Mouse (Mus musculus) gastrocnemius, postnatal 25 days (tissue): ENCODE data around the gene Hoxa7. TPM values are rescaled to one million over a fixed set of nuclear protein-coding genes. Genes with fewer than 3 reads are reported as not detected.
A peak's percentile ranks its signal among the peaks of the same experiment; 100 is the strongest.

ENCODE experiments used
- DNase-seq: peaks from one replicate; pipeline ENCODE4 v3.0.0; 2022
- total RNA-seq, 2 experiments: library from RNA; stranded (reverse); gene quantifications; 1 replicate in 1 of 2; 2 replicates in 1 of 2; pipeline ENCODE4 v1.2.3; 2021

Gene Hoxa7
- total RNA-seq, 2 experiments from 2014 or later, result 4.7 to 5.5 TPM

DNA sequence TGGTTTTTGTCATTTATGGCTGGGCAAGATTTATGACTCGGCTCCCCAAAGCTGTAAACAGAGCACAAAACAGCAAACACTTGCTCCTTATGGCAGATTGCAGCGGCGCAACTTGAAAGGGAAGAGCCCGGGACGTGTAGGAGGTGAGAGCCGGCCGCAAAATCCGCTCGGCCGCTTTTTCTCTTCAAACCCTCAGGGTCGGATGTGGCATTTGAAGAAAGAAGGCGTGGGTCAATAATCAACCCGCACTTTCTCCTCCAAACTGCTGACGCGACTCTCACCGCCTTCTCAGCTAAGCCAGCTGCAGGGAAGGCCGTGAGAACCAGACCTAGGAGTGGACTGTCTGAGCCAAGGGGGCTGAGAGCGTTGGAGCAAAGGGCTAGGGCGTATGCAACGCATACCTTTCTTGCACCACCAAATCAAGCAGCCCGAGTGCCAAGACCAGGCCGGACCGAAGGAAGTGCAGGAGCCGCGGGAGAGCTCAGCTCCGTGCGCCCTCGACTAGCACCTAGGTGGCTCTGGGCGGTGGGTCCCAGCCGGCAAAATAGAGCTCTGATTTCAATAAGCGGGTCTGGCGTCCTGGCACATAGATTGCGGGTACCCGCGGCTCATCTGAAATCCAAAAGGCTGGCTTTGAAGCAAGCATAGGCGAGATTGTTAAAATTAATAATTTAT lies 44.5 kb downstream of the Hoxa7 start, which contains the start of gene 5730596B20Rik:
Gene 5730596B20Rik, plus strand, starts transcription at position 438 of the 675 bp plus-strand sequence.
- no peak for DNase-seq

GRCm38 (mm10) chr6:52176391-52176790 lies 45.3 kb downstream of the Hoxa7 start:
- no peak for DNase-seq

- DNase-seq, result no peak
Observed at GRCm38 (mm10) chr6:52175864-52176263, 45.8 kb downstream of the Hoxa7 start.

DNA sequence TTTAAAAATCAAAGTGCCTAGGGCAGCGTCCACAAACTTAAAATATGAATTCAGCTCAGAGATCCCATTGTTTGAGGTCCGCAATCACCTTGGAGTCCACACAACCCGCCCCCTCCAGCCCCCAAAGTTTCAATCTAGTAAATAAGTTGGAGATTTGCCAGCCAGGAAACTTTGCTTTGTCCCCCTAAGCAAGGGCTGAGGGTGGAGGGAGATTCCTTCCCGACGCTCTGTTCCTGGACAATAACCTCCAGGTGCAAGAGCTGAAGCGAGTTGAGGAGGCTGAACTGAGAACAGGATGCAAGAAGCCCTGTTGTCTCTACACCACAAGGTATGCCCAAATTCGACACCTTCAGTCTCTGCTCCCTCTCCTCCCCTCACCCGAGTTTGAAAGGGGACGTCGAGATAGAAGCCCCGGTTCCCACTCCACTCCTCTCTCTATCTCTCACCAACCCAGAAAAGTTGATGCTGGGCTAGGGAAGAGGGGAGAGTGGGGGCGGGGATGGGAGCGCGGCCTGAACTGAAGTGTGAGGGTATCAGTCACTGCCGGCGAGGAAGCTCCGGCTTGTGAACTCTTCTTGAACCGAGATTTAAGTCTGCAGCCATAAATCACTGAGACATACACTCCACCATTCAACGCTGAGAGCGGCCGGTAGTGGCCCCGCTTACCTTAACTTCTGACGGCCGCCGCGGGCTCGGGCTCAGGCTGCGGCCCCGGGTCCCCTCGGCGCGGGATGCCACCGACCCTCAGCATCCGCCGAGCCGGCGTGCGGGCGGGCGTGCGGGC lies 46.5 kb downstream of the Hoxa7 start:
- DNase-seq, result no peak

DNA sequence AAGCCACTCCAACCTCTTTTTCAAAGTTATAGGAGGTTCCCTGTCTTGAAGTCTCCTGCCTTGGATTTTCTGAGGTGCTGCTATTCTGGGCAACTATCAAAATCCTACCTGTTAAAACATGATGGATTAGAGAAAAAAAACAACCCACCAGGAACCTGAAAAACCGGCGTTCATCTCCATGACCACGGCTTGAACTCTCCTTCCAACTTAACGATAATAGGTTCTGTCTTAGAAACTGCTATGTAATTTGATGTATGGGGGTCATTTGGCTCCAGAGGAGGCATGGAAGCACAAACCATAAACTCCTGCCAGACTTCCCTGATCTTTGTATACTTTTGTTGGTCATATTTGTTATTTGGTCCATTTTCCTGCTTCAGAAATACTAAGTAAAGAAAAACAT lies 48.0 kb downstream of the Hoxa7 start:
- no peak for DNase-seq

DNA sequence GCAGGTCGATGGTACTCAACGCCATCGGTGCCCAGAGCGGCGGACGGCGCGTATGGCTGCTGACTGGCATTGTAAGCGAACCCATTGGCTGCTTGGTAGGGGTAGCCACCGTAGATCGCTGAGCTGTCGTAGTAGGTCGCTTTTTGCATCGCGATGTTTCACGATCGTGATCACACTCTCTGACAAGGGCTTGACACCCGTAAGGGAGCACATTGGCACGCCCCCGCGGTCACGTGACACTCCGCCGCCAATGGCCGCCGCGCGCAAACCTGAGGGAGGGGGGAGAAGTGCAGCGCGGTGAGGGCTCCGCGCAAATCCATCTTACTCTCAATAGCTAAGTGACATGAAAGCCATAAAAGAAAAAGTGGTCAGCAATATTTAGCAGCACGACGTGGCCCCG lies 49.2 kb downstream of the Hoxa7 start:
- peak; percentile 74 for DNase-seq

- DNase-seq, result no peak
Observed at GRCm38 (mm10) chr6:52171938-52172337, 49.7 kb downstream of the Hoxa7 start.

- no peak for DNase-seq
Observed at GRCm38 (mm10) chr6:52171331-52171730, 50.3 kb downstream of the Hoxa7 start.

GRCm38 (mm10) chr6:52170898-52171223 lies 50.8 kb downstream of the Hoxa7 start:
- no peak for DNase-seq

DNA sequence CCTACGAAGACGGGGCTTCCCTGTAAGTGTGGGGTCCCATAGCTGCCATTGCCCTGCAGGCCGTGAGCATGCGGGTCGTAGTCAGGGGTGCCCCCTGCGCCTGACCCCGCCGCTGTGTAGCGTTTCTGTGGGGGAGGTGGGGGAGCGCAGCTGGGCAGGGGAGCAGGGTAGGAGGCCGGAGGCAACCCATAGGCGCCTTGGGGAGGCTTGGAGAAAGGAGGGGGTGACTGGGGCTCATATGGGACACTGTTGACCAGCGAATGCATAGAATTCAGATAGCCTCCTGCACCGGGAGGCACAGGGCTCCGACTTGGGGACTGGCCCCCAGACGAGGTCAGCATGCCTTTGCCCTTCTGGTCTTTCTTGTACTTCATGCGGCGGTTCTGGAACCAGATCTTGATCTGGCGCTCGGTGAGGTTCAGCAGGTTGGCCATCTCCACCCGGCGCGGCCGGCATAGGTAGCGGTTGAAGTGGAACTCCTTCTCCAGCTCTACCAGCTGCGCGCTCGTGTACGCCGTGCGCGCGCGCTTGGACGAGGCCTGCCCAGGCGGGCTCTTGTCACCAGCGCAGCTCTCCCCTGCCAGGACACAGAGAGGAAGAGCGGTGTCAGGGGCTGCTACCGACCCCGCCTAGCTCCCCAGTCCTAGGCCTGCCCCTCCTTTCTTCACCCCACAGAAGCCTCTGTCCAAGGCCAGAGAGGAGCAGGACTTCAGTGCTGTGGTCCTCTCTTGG lies 51.3 kb downstream of the Hoxa7 start:
- DNase-seq, result no peak

DNA sequence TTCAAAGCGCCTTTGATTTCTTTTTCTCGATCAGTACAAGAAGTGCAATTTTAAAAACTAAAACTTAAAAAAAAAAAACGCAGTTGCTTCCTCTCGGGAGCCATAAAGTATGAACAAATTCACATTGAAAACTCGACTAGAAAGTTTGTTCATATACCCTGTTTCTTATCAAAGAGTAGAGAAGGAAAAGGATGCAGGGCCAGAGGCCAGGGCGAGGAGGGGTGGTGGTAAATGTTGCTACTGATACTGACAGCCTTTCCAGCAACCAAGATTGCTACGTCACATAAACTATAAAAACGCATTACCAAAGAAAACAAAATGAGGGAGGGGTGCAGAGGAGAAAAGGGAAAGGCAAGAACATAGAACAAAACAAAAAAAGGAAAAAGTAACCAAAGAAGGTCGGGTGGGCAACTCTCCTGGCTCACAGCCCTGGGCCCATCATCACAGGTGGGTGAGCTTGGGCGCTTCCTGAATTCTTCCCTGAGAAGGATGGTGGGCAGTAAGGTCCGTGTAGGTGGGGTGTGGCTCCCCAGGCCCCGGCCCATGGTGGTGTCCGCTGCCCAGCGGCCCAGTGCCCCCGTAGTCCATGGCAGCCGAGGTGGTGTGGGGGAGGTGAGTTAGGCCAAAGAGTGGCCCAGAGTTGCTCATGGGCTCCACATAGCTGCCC lies 52.0 kb downstream of the Hoxa7 start:
- DNase-seq, result no peak

- peak; percentile 44 for DNase-seq
Observed at GRCm38 (mm10) chr6:52168191-52169055, 53.2 kb downstream of the Hoxa7 start.

GRCm38 (mm10) chr6:52167736-52168161 lies 53.9 kb downstream of the Hoxa7 start:
- DNase-seq, result no peak

GRCm38 (mm10) chr6:52167176-52167575 lies 54.5 kb downstream of the Hoxa7 start:
- no peak for DNase-seq

GRCm38 (mm10) chr6:52166431-52167077 lies 55.1 kb downstream of the Hoxa7 start:
- no peak for DNase-seq

- no peak for DNase-seq
Observed at GRCm38 (mm10) chr6:52165441-52166370, 55.9 kb downstream of the Hoxa7 start.

DNA sequence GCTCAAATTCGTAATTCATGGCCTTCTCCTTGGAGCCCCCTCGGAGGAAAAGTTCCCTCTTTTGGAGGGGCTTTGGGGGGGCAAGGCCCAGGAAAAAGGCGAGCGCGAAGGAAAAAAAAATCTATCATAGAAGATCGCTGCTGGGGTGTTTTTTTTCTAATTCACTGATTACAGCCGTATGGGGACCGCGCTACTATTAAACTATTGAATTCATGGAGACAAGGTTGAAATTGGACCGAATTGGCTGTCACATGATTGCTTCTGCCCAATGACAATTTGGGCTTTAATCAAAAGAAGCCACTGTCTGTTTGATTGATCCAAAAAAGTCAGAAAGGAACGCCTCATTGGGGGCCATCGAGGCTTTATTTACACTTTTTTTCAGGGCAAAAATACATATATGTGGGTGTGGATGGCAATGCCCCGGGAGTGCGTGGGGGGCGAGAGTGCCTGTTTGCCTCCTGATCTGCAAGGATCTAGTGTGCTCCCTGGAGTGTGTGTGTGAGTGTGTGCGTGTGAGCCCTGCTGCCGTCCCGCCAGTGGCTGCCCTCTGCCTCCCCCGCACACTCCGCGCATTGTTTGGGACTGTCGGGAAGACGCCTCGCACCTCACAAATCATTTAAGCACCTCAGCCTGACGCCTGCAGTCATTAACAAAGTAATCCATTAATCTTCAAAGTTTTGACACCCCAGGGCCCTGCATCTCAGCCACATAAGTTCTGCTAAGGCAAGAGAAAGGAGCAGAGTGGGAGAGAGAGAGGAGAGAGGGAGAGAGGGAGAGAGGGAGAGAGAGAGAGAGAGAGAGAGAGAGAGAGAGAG lies 56.8 kb downstream of the Hoxa7 start, which contains the start of gene Hoxa2:
Gene Hoxa2, minus strand, starts transcription at position 206 of the 815 bp plus-strand sequence.
- DNase-seq, result no peak
